Mouse (Mus musculus) monocyte, adult 2 months (primary cell): ENCODE measurements around the gene Kctd8.

Experiments
- DNase-seq, 2 experiments: peaks; one replicate each; pipeline ENCODE4 v3.0.0; 2022; ENCODE audit warnings: low spot score in 2 of 2, low read depth in 1 of 2

Kctd8 gene

DNA sequence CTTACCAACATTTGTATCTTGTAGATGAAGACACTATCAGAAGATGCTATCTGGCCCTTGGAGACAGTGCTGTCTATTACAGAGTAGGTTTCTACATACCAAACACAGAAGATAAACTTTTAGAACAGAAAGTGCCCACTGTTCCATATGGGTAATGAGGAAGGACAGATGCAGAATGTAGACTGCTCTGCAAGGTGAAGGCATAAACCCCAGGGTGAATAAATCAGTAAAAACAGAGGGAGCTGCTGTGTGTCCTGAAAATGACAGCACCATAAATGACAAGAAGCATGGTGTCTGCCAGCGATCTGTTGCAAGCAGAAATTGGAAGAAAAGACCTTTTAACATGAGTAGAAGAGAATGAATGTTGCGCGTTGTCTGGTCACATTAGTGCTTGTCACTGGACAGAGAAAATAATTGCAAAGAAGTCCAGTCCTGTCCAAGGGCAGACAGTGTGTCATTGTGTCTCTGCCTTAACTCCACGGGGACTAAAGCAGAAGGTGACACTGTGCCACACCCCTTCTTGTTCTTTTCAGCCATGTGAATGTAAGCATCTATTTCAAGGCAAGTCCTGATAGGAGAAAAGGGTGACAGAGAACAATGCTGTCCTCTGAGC, 181.5 kb downstream of the Kctd8 start:
- DNase-seq = no peak

DNA sequence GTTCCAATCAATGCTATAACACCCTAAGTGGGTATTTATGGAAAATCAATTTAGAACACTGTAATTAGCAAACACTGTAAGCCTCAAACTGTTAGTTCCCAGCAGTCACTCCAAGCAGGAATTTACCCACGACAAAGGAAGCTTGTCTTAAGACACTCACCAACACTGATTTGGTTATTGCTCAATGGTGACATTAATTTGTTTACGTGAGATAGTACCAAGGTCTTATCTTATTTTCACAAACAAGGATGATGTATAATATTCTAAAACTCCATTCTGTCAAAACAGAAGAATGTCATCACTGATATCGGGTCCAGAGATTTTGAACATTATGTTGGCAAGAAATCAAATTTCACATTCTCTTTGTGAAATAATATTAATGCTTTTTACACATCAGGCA, 185.0 kb downstream of the Kctd8 start:
- DNase-seq = no peak

DNA sequence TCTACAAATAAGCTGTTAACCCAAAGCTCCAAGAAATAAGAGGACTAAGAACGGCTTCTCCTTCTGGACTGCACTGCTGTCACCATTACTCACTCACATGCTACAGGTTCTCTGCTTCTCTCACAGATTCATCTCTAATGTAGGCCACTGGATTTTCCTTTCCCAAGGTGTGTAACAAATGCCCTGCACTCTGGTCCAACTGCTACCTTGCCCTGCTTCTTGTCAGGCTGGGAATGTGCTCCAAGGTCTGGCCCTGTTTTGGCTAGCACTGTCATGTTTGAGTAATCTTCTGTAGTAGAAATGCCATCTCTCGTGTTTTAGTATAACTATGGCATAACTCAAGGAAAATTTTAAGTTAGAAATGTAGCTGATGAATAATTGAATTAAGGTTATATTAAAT, 195.7 kb downstream of the Kctd8 start:
- no peak for DNase-seq

DNA sequence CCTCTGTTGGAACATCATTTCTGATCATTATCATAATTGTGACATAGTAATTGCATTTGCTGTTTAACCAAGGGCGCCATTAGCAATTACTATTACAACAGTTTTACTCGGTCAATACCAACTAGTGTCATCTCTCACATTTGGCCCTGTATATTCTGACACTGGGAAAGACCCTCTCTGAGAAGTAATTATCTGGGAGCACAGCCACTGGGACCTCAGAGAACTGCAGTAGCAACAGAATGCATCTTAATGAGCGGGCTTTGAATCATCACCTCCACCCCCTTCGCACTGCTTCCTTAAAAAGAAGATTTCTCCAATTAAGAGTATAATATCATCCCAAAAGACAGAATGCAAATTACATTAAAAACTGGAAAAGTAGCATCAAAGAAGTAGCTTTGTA, 200.4 kb downstream of the Kctd8 start:
- DNase-seq = no peak

DNA sequence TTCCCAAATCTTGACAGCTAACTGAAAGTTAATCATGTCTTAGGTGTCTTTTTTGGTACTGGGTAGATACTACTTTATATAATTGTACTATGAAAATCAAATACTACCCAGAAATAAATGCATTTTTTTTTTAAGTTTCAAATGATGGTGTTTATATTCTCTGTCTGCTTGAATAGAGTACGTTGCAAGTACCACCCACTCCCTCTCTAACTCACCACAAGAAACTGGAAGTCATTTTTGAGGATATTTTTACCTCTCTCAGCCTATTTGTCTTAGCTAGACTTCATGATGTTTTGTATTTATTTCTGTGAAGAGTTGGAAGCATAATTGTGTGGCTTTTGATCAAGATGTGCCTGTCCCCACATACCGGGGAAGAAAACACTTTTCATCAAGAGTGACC, 232.8 kb downstream of the Kctd8 start:
- no peak for DNase-seq

DNA sequence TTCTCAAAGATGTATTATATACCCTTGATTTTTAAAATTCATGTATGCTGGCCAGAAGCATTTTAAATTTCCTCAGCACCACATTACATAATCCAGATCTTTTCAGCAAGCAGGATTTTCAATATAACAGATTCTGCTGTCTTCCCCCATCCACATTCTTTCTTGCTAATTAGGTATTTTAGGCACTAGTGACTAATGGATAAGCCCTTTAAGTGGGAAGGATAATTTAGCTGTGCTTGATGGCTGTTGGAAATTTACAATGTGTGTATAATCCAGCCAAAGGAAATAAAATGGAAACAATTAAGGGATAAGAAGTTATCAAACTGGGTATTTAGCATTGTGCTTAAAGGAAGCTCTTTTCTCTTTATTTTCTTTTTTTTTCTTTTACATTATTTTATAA, 252.6 kb downstream of the Kctd8 start:
- DNase-seq = no peak
